Mouse (Mus musculus) brain, embryonic 14.5 days (tissue): ENCODE data around the gene Rtraf.

Experiments used
- CTCF ChIP-seq: fragments of 200-500 bp; IDR thresholded peaks from 2 replicates; pipeline ENCODE4 v1.5.1; 2012; ENCODE audit warnings: inconsistent platforms, mild to moderate bottlenecking, moderate library complexity, borderline replicate concordance; ENCODE audit not compliant: insufficient read depth, insufficient read length; ENCODE audit errors: extremely low read depth
- POLR2A ChIP-seq: fragments of 200-500 bp; IDR thresholded peaks from 2 replicates; pipeline ENCODE4 v1.6.1; 2012; ENCODE audit warnings: mild to moderate bottlenecking, inconsistent platforms, borderline replicate concordance; ENCODE audit not compliant: poor library complexity, insufficient read depth, insufficient read length, severe bottlenecking; ENCODE audit errors: extremely low read depth

GRCm38 (mm10) chr14:19860281-19860680 lies 36.7 kb upstream of the Rtraf start:
- TF ChIP-seq CTCF (no peak), POLR2A (no peak)
